Mouse (Mus musculus) mouse embryonic stem cell (cell line): Measurements from ENCODE around the gene D630045J12Rik.

Experiments
- in situ Hi-C, 2 experiments: fragments of 300-500 bp; cut with MboI; formaldehyde crosslinking; loops; 1 replicate in 1 of 2; 3 replicates in 1 of 2; pipeline ENCODE4 v1.14.3; 2019 to 2020; ENCODE audit warnings: low sequenced_read_pairs in 2 of 2, low pct_unique_long_range_greater_than_20kb in 1 of 2, mixed read lengths in 1 of 2; ENCODE audit not compliant: unreplicated experiment in 1 of 2

The D630045J12Rik gene

GRCm38 (mm10) chr6:38247362-38247761, 6.4 kb downstream of the D630045J12Rik start:
- in situ Hi-C loops = no loop called here

GRCm38 (mm10) chr6:38244806-38245205, 9.0 kb downstream of the D630045J12Rik start:
- in situ Hi-C loops = no loop called here

- in situ Hi-C loops = no loop called here
Observed at GRCm38 (mm10) chr6:38244167-38244566, 9.6 kb downstream of the D630045J12Rik start.

- in situ Hi-C loops = no loop called here
Observed at GRCm38 (mm10) chr6:38242833-38243232, 11.0 kb downstream of the D630045J12Rik start.

GRCm38 (mm10) chr6:38242295-38242830, 11.4 kb downstream of the D630045J12Rik start:
- in situ Hi-C loops = no loop called here

GRCm38 (mm10) chr6:38241508-38241907, 12.3 kb downstream of the D630045J12Rik start:
- in situ Hi-C loops = no loop called here

GRCm38 (mm10) chr6:38240618-38241017, 13.2 kb downstream of the D630045J12Rik start:
- in situ Hi-C loops = no loop called here

GRCm38 (mm10) chr6:38238382-38238781, 15.4 kb downstream of the D630045J12Rik start:
- in situ Hi-C loops = no loop called here

- in situ Hi-C loops = no loop called here
Observed at GRCm38 (mm10) chr6:38235991-38236658, 17.7 kb downstream of the D630045J12Rik start.

GRCm38 (mm10) chr6:38233803-38234202, 20.0 kb downstream of the D630045J12Rik start:
- in situ Hi-C loops = no loop called here

- in situ Hi-C loops = no loop called here
Observed at GRCm38 (mm10) chr6:38232917-38233316, 20.9 kb downstream of the D630045J12Rik start.

GRCm38 (mm10) chr6:38231994-38232393, 21.8 kb downstream of the D630045J12Rik start:
- in situ Hi-C loops = no loop called here

- in situ Hi-C loops = no loop called here
Observed at GRCm38 (mm10) chr6:38224079-38224478, 29.7 kb downstream of the D630045J12Rik start.

- in situ Hi-C loops = no loop called here
Observed at GRCm38 (mm10) chr6:38219261-38219660, 34.5 kb downstream of the D630045J12Rik start.

- in situ Hi-C loops = no loop called here
Observed at GRCm38 (mm10) chr6:38215448-38216110, 38.2 kb downstream of the D630045J12Rik start.

- in situ Hi-C loops = no loop called here
Observed at GRCm38 (mm10) chr6:38207621-38208020, 46.2 kb downstream of the D630045J12Rik start.

GRCm38 (mm10) chr6:38206941-38207531, 46.8 kb downstream of the D630045J12Rik start:
- in situ Hi-C loops = no loop called here

- in situ Hi-C loops = no loop called here
Observed at GRCm38 (mm10) chr6:38205375-38205774, 48.4 kb downstream of the D630045J12Rik start.

GRCm38 (mm10) chr6:38203820-38204219, 50.0 kb downstream of the D630045J12Rik start:
- in situ Hi-C loops = no loop called here
